Mouse (Mus musculus) telencephalon, adult 2 months (tissue): ENCODE results near the gene Eif3f.

Experiments used
- DNase-seq: peaks from one replicate; pipeline ENCODE4 v3.0.0-alpha.2; 2011; ENCODE audit warnings: low read depth, low spot score

The Eif3f gene

DNA sequence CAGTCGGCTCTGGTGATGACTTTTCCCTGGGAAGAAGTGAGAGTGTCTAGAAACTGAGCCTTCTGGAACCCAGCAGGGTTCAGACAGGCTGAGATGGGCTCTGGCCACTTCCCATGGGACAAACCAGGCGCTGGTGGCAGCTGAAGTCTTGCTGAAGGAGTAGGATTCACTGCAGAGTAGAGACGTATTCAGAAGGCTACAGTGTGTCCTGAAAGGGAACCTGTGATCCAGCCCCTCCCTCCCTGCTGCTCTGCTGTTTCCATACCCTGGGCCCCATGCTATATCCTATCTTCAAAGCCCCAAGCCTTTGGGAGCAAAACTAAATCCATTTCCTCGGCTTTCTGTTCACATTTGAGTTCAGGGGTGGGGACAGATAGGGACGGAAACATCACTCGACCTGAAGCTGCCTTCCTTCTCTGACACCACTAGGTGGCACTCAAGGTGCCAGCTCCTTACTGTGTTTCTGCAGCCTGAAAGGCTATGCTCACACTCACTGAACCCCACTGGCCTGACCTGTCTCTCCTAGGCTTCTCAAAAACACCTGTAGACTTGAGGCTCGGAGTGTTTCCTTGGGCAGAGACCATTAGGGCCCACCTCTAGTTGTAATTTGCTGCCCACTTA lies 32.6 kb downstream of the Eif3f start:
- peak; percentile 33 for DNase-seq

DNA sequence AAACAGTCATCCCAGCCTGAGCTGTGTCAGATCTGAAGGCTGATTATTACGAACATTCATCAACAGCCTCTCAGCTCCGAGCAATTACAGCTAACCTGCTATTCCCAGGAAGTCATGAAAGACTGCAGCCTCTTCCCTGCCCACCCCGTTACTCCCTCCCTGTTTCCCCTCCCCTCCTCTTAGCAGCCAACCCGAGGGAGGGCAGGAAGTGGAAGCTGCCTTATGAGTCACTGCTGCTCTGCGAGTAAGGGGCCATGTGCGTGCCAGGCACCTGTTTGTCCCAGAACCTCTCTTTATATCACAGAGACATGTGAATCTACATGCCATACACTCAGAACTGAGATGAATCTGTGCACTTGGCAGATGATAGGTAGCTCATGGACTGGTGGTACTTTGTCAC lies 34.0 kb downstream of the Eif3f start:
- peak; percentile 24 for DNase-seq

DNA sequence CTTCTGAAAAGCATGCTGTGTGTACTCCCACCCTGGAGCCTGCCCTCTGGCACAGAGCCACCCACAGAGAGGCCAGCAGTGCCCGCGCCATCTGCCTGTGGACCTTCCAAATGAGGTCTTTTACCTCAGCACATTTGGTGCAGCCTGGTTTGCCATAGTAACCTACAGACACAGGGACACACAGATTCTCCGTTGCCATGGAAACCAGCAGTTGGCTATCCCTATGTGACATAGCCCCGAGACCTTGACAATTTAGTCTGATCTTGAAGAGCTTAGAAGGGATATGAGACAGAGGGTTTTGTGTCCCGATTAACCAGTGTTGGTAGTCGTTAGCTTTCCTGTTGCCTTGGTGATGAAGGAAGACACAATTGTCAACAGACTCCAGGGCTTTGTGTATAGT lies 38.1 kb downstream of the Eif3f start:
- DNase-seq, result peak; percentile 24

- DNase-seq, result no peak
These were observed 51.9 kb downstream of the Eif3f start for GRCm38 (mm10) chr7:108985934-108986708.

DNA sequence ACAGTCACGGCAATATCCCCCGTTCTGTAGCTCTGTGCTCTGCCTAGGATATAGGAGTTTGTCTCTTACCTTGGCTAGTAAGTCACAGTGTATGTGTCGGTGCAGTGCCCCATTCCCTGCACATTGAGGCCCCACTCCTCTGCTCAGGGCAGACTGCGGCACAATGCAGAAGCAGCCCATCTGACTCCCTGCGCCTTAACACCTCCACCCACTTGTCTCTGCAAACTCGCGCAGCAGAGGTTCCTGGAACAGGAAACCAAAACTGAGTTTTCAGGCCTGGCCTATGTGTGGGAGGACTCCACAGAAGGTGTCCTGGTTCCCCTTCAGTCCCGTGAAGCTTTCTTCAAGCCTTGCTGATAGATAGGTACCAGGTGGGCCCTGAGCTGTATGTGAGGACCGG lies 57.0 kb downstream of the Eif3f start:
- DNase-seq, result peak; percentile 84
